Mouse (Mus musculus) megakaryocyte-erythroid progenitor cell, adult 5-6 weeks (primary cell): ENCODE data around the gene Wdpcp. TPM values are rescaled to one million over a fixed set of nuclear protein-coding genes. Genes with fewer than 3 reads are reported as not detected.

Source experiments
- total RNA-seq, 2 experiments: library from RNA; stranded (forward) in 1 of 2; stranded (reverse) in 1 of 2; fragments of 200-1000, 215-1000 nt in 1 of 2; fragments of >200 nt in 1 of 2; fragmentation: Nextera tagmentation in 1 of 2; gene quantifications; 2 replicates each; pipeline ENCODE4 v1.2.3; 2014 to 2017

The Wdpcp gene
- total RNA-seq, 2 experiments from 2014 or later, result 4.3 to 21.0 TPM

Other genes with a start within 250 kb of the Wdpcp start
- 13.8 and 24.6 TPM in 2 replicates for gene Ugp2, start 201.0 kb upstream of the Wdpcp start, total RNA-seq (2014; fragmentation: Nextera tagmentation)
- 14.1 and 25.9 TPM in 2 replicates for gene Ugp2, start 201.0 kb upstream of the Wdpcp start, total RNA-seq (2017)
- gene Mdh1, start 132 bp downstream of the Wdpcp start, total RNA-seq (2014; fragmentation: Nextera tagmentation), result 83.2 and 150 TPM in 2 replicates
- 78.4 and 78.9 TPM in 2 replicates for gene Mdh1, start 132 bp downstream of the Wdpcp start, total RNA-seq (2017)